Mouse (Mus musculus) T-helper 2 cell (primary cell): ENCODE measurements around the gene Prkar1b.

ENCODE experiments used
- in situ Hi-C: fragments of 300-600 bp; cut with MboI, MseI; formaldehyde crosslinking; loops from one replicate; pipeline ENCODE4 v1.15.1; 2025; ENCODE audit warnings: high pct_unique_total_duplicates

Prkar1b gene

GRCm38 (mm10) chr5:139146476-139147075, 3.2 kb downstream of the Prkar1b start:
- in situ Hi-C loops, result no loop called here

GRCm38 (mm10) chr5:139145726-139146125, 4.1 kb downstream of the Prkar1b start:
- in situ Hi-C loops, result no loop called here

- in situ Hi-C loops, result no loop called here
These were observed 5.9 kb downstream of the Prkar1b start for GRCm38 (mm10) chr5:139143890-139144289.

GRCm38 (mm10) chr5:139141326-139141725, 8.5 kb downstream of the Prkar1b start:
- in situ Hi-C loops, result no loop called here

- in situ Hi-C loops, result no loop called here
These were observed 9.2 kb downstream of the Prkar1b start for GRCm38 (mm10) chr5:139140589-139140988.

- in situ Hi-C loops, result no loop called here
These were observed 10.8 kb downstream of the Prkar1b start for GRCm38 (mm10) chr5:139138926-139139472.

- in situ Hi-C loops, result no loop called here
These were observed 11.4 kb downstream of the Prkar1b start for GRCm38 (mm10) chr5:139138261-139138925.

GRCm38 (mm10) chr5:139137176-139137575, 12.6 kb downstream of the Prkar1b start:
- in situ Hi-C loops, result no loop called here

GRCm38 (mm10) chr5:139136341-139136740, 13.5 kb downstream of the Prkar1b start:
- in situ Hi-C loops, result no loop called here

GRCm38 (mm10) chr5:139134501-139134900, 15.3 kb downstream of the Prkar1b start:
- in situ Hi-C loops, result no loop called here

GRCm38 (mm10) chr5:139130351-139130750, 19.4 kb downstream of the Prkar1b start:
- in situ Hi-C loops, result no loop called here

- in situ Hi-C loops, result no loop called here
These were observed 20.1 kb downstream of the Prkar1b start for GRCm38 (mm10) chr5:139129572-139130151.

- in situ Hi-C loops, result no loop called here
These were observed 20.7 kb downstream of the Prkar1b start for GRCm38 (mm10) chr5:139129078-139129477.

GRCm38 (mm10) chr5:139128476-139129065, 21.2 kb downstream of the Prkar1b start:
- in situ Hi-C loops, result no loop called here

GRCm38 (mm10) chr5:139125717-139126116, 24.1 kb downstream of the Prkar1b start:
- in situ Hi-C loops, result no loop called here

GRCm38 (mm10) chr5:139118961-139119276, 30.9 kb downstream of the Prkar1b start:
- in situ Hi-C loops, result no loop called here

GRCm38 (mm10) chr5:139118139-139118960, 31.5 kb downstream of the Prkar1b start:
- in situ Hi-C loops, result no loop called here

GRCm38 (mm10) chr5:139115507-139115906, 34.3 kb downstream of the Prkar1b start:
- in situ Hi-C loops, result no loop called here

- in situ Hi-C loops, result no loop called here
These were observed 34.9 kb downstream of the Prkar1b start for GRCm38 (mm10) chr5:139114876-139115275.

- in situ Hi-C loops, result no loop called here
These were observed 37.4 kb downstream of the Prkar1b start for GRCm38 (mm10) chr5:139112418-139112817.

GRCm38 (mm10) chr5:139111991-139112390, 37.8 kb downstream of the Prkar1b start:
- in situ Hi-C loops, result no loop called here
